Mouse (Mus musculus) forebrain, postnatal 0 days (tissue): Measurements from ENCODE around the gene Tbcel. TPM values are rescaled to one million over a fixed set of nuclear protein-coding genes. Genes with fewer than 3 reads are reported as not detected.

Experiments
- ATAC-seq: fragments of 200-750 bp; cut with Nextera tagmentation; 2 replicates; pipeline ENCODE4 v1.8.0; 2017; ENCODE audit warnings: mild to moderate bottlenecking, moderate library complexity
- DNase-seq: peaks from one replicate; pipeline ENCODE4 v3.0.0-alpha.2; 2015
- H3K27ac ChIP-seq: fragments of 300-500 bp; sonication (generic); 2 replicates; pipeline ENCODE4 v1.5.1; 2014; ENCODE audit warnings: low read depth, mild to moderate bottlenecking, antibody characterized with exemption, low read length, moderate library complexity, mixed read lengths
- H3K27me3 ChIP-seq: fragments of 300-500 bp; sonication (generic); 2 replicates; pipeline ENCODE4 v1.6.1; 2014; ENCODE audit warnings: mild to moderate bottlenecking, low read length, mixed read lengths; ENCODE audit not compliant: insufficient read depth
- H3K36me3 ChIP-seq: fragments of 300-500 bp; sonication (generic); 2 replicates; pipeline ENCODE4 v1.6.1; 2014; ENCODE audit warnings: mild to moderate bottlenecking, moderate library complexity; ENCODE audit not compliant: insufficient read depth
- H3K4me1 ChIP-seq: fragments of 300-500 bp; sonication (generic); 2 replicates; pipeline ENCODE4 v1.6.1; 2014; ENCODE audit warnings: antibody characterized with exemption; ENCODE audit not compliant: insufficient read depth
- H3K4me2 ChIP-seq: fragments of 300-500 bp; sonication (generic); 2 replicates; pipeline ENCODE4 v1.6.1; 2014; ENCODE audit warnings: low read depth, mild to moderate bottlenecking, moderate library complexity
- H3K4me3 ChIP-seq: fragments of 300-500 bp; sonication (generic); 2 replicates; pipeline ENCODE4 v1.5.1; 2014; ENCODE audit warnings: low read depth, low read length, mixed read lengths
- H3K9ac ChIP-seq: fragments of 300-500 bp; sonication (generic); 2 replicates; pipeline ENCODE4 v1.6.1; 2014; ENCODE audit warnings: mild to moderate bottlenecking
- H3K9me3 ChIP-seq: fragments of 300-500 bp; sonication (generic); 2 replicates; pipeline ENCODE4 v1.6.1; 2016; ENCODE audit warnings: low read length
- CTCF ChIP-seq: sonication (generic); IDR thresholded peaks from 2 replicates; pipeline ENCODE4 v1.5.1; 2016; ENCODE audit warnings: antibody characterized with exemption, control low read depth, low read depth
- WGBS: fragments of 180-500 bp; shearing (Covaris S2); extraction: QIAGEN DNeasy Blood & Tissue Kit; methylation state at CpG from one replicate; pipeline ENCODE4 v1.1.7; 2014; 5-methylcytosine and 5-hydroxymethylcytosine counted together
- polyA plus RNA-seq: library from polyadenylated mRNA; unstranded; fragments of >200 nt; fragmentation: Nextera tagmentation; extraction: Ambion mirVana; gene quantifications from 2 replicates; pipeline ENCODE4 v1.2.1, GENCODE M21; 2015
- total RNA-seq: library from RNA; depleted of rRNA; stranded (reverse); fragments of >200 nt; gene quantifications from 2 replicates; pipeline ENCODE4 v1.2.3, GENCODE M21; 2014

The Tbcel gene
- total and polyA plus RNA-seq, 2 experiments from 2014 or later: 3.2 to 24.8 TPM

DNA sequence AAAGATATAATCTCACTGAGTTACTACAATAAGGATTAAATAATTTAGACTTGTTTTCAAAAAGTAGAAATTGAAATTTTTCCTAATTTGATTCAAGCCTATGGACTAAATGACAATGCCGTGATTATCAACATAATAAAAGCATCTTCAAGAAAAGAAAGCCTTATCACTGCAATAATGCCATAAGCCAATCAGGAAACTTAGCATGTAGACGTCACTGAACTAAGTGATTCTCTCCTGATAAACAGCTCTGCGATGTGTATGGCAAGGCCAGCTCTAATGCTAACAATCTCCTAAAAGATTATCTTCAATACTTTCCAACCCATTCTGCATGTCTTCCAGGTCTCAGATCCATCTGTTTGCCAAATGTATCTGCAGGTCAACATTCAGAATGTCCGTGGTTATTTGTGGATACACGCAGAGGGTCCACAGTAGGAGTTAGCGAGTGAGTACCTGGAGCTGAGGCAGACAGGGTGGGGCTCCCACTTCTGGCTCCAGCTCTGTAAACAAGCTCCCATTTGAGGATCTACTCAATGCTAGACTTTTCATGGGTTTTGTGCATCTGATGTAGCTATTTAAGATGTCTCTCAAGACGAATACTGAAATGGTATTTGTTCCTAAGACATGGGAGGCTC, 44.9 kb downstream of the Tbcel start:
- H3K4me3 ChIP-seq: no peak overlapping the region
- no peaks in the 10 kb centered on the region for H3K9me3 ChIP-seq
- no peaks in the 10 kb centered on the region for H3K4me1 ChIP-seq
- H3K27me3 ChIP-seq: no peaks in the 10 kb centered on the region
- no peak overlapping the region for H3K9ac ChIP-seq
- WGBS: 87% methylated on average over 7 of the region's 7 CpGs
- DNase-seq (no peak), ATAC-seq (no peak)
- H3K4me2 ChIP-seq: no peak overlapping the region
- no peak for TF ChIP-seq CTCF
- H3K36me3 ChIP-seq: no peaks in the 10 kb centered on the region; the same call in 1 of the 2 replicates
- H3K27ac ChIP-seq: no peak overlapping the region

DNA sequence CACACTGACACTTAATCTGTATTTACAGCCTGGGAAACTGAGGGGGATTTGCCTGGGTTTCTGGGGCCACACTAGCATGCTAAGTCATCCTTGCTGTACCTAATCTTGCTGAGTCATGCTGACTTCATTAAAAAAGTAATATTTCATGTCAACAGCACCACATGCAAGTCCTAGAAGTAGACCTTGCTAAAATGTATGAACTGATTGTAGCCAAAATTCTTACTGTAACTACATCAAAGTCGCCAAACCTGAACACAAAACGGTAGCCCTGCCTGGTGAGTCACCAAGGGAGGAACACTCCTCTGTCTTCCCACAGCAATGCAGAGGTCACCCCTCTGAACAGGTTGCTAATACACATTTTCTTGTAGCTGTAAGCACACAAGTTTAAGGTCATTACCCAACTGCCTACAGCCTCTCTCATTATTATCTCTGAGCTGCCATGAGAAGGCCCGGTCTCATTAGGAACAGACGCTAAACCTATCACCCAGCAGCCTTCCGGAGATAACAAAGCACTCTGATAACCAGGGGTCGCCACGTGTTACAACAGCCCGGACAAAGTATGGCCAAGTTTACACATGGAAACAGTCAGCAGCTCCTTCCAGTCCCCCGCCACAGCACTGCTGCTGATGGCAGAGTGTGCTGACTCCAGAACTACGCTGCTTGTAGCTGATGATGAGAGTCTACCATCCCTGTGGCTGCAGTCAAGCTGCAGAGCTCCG, 46.1 kb downstream of the Tbcel start:
- WGBS: 80% methylated on average over 11 of the region's 11 CpGs
- Histone ChIP-seq H3K4me1 (no peaks in the 10 kb centered on the region), H3K4me2 (no peak overlapping the region), H3K9ac (no peak overlapping the region), H3K27me3 (no peaks in the 10 kb centered on the region), H3K27ac (no peak overlapping the region), H3K4me3 (no peak overlapping the region), H3K9me3 (no peaks in the 10 kb centered on the region), H3K36me3 (no peaks in the 10 kb centered on the region; the same call in 1 of the 2 replicates)
- TF ChIP-seq CTCF: no peak
- ATAC-seq: no peak
- no peak for DNase-seq

DNA sequence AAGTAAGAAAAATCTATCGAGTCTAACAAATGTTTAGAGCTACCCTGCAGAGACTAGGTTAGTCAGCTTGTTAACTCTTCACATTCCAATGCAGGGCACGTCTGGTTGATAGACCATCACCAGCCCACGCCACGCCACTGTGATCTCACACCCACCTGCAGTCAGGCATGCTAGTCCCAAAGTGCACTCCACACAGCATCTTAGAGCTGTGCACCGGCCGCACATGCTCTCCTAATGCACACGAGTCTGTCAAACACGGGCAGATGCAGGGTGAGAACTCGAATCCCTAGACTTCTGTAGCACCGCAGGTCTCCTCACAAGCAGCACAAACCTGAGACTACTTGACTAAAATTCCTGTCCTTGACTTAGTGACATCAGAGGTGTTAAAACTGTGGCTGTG, 47.3 kb downstream of the Tbcel start:
- H3K4me1 ChIP-seq: no peaks in the 10 kb centered on the region
- H3K36me3 ChIP-seq: no peaks in the 10 kb centered on the region; the same call in 1 of the 2 replicates
- H3K9ac ChIP-seq: no peak overlapping the region
- no peak overlapping the region for H3K4me3 ChIP-seq
- 84% methylated on average over 10 of the region's 10 CpGs for WGBS
- H3K27ac ChIP-seq: no peak overlapping the region
- DNase-seq: no peak
- no peak for TF ChIP-seq CTCF
- H3K27me3 ChIP-seq: no peaks in the 10 kb centered on the region
- ATAC-seq: no peak
- H3K4me2 ChIP-seq: no peak overlapping the region
- H3K9me3 ChIP-seq: no peaks in the 10 kb centered on the region

DNA sequence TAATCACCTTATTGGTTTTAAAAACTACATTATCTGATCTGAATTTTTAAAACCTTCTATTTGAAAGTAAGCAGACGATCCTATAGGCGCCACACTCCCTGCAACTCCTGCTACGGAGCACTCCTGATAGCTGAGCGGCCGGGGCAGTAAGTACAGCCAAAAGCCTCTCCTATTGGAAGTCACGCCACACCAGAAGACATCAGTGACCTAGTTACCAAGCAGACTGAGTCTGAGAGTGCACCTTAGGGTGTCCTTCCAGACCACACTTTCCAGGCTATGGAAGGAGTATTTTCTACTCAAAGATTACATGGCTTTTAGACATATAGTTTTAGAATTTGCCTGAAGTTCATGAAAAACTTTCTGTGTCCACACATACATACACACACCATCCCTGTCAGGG, 47.9 kb downstream of the Tbcel start:
- TF ChIP-seq CTCF: no peak
- no peak overlapping the region for H3K4me3 ChIP-seq
- no peak for ATAC-seq
- no peaks in the 10 kb centered on the region for H3K4me1 ChIP-seq
- H3K27ac ChIP-seq: no peak overlapping the region
- H3K36me3 ChIP-seq: no peaks in the 10 kb centered on the region; the same call in 1 of the 2 replicates
- DNase-seq: no peak
- H3K9ac ChIP-seq: no peak overlapping the region
- no peaks in the 10 kb centered on the region for H3K9me3 ChIP-seq
- H3K27me3 ChIP-seq: no peaks in the 10 kb centered on the region
- no peak overlapping the region for H3K4me2 ChIP-seq
- 94% methylated on average over 6 of the region's 6 CpGs for whole genome bisulfite sequencing

DNA sequence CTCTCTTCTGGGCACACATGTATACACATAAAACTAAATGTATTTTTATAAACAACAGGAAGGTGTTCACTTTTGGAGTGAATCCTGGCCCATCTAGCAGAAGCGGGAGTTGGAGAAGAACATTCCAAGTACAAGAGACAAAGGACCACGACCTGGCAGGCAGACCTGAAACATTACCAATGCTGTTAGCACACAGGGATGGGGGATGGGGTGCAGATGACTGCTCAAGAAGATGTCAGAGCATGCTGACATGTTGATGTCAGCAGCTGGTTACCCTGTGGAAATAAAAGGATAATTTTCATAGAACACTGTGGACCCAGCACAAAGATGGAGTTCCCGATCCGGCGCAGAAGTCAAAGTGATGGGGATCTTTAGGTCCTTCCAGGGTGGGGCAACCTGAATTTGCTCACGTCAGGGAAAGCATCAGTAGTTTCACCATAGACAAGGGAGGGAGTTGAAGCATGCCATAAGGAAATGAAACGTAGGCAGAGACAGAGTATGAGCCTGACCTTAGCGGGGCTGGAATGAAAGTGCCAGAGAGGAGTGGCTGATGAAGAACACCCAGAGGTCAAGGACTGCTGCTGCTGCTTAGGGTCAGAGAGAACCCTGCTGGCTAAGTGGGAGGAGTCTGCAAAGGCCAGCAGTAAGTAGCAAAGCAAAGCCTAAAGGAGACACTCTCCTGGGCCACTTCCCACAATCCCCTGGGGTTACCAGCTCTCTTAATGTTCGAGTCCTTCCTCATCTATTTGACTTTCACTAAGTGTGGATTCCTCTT, 48.7 kb downstream of the Tbcel start:
- Histone ChIP-seq H3K27me3 (no peaks in the 10 kb centered on the region), H3K36me3 (no peaks in the 10 kb centered on the region; the same call in 1 of the 2 replicates), H3K9ac (no peak overlapping the region), H3K9me3 (no peaks in the 10 kb centered on the region), H3K4me3 (no peak overlapping the region), H3K4me2 (no peak overlapping the region), H3K27ac (no peak overlapping the region), H3K4me1 (no peaks in the 10 kb centered on the region)
- no peak for TF ChIP-seq CTCF
- DNase-seq: no peak
- 76% methylated on average over 9 of the region's 9 CpGs for WGBS
- ATAC-seq: no peak

DNA sequence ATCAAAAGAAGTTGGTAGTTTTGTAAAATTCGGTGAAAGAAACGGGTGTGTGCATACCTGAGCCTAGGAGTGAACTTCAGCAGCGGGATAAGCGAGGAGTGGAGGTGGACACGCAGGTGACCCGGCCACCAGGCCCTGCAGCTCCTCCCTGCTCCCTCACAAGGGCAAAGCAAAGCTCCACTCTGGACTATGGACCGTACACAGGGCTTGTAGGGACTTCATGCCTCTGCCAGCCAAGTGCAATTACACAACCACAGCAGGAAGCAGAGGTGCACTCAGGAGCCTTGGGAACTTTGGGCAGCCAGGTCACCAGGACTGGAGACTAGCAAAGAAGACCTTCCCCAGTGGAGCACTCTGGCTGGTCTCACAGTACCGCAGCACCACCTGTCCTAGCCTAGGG, 50.1 kb downstream of the Tbcel start:
- DNase-seq (no peak), ATAC-seq (no peak)
- Histone ChIP-seq H3K9ac (no peak overlapping the region), H3K4me2 (no peak overlapping the region), H3K27ac (no peak overlapping the region), H3K9me3 (no peaks in the 10 kb centered on the region), H3K36me3 (no peaks in the 10 kb centered on the region; the same call in 1 of the 2 replicates), H3K27me3 (no peaks in the 10 kb centered on the region), H3K4me1 (no peaks in the 10 kb centered on the region), H3K4me3 (no peak overlapping the region)
- 93% methylated on average over 8 of the region's 8 CpGs for WGBS
- no peak for TF ChIP-seq CTCF

DNA sequence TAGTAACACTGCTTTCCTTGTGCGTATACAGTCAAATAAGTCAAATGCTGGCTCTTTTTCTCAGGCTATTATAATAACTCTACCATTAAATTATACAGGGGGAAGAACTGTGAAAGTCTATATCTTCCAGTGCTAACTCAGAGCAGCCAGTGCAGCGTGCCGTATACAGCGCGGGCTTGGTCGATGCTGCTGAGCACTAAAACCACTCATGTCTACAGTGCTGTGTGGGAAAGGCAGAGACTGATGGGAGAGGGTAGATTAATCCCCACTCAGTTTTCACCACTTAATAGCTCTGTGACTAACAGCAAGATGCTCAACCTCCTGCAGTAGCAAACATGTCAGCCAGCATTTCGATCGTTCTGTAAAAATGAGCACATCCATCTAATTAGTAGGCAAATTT, 53.2 kb downstream of the Tbcel start:
- Histone ChIP-seq H3K9ac (no peak overlapping the region), H3K9me3 (no peaks in the 10 kb centered on the region), H3K4me1 (no peaks in the 10 kb centered on the region), H3K27ac (no peak overlapping the region), H3K36me3 (peaks cover 21% of the 10 kb centered on the region), H3K4me2 (no peak overlapping the region), H3K4me3 (no peak overlapping the region), H3K27me3 (no peaks in the 10 kb centered on the region)
- ATAC-seq: no peak
- no peak for TF ChIP-seq CTCF
- DNase-seq: no peak
- 84% methylated on average over 8 of the region's 8 CpGs for WGBS
